Mouse (Mus musculus) testis, adult 2 months (tissue): ENCODE data around the gene Bahcc1. TPM values are rescaled to one million over a fixed set of nuclear protein-coding genes. Genes with fewer than 3 reads are reported as not detected.

Experiments used
- H3K27ac ChIP-seq: fragments of 200-500 bp; 2 replicates; pipeline ENCODE4 v1.5.1; 2012; ENCODE audit warnings: low read depth, low read length; ENCODE audit not compliant: control insufficient read depth, insufficient read depth
- H3K27me3 ChIP-seq: fragments of 200-500 bp; 2 replicates; pipeline ENCODE4 v1.6.1; 2012; ENCODE audit warnings: mild to moderate bottlenecking, low read length, moderate library complexity; ENCODE audit not compliant: control insufficient read depth, insufficient read depth
- H3K36me3 ChIP-seq: fragments of 200-500 bp; 2 replicates; pipeline ENCODE4 v1.6.1; 2012; ENCODE audit warnings: mild to moderate bottlenecking, low read length; ENCODE audit not compliant: control insufficient read depth, insufficient read depth
- H3K4me1 ChIP-seq: fragments of 200-500 bp; 2 replicates; pipeline ENCODE4 v1.6.1; 2012; ENCODE audit warnings: low read length; ENCODE audit not compliant: control insufficient read depth, insufficient read depth
- H3K4me3 ChIP-seq: fragments of 200-500 bp; 2 replicates; pipeline ENCODE4 v1.5.1; 2012; ENCODE audit warnings: low read depth, mild to moderate bottlenecking, low read length, moderate library complexity, mixed read lengths; ENCODE audit not compliant: control insufficient read depth
- CTCF ChIP-seq: fragments of 200-500 bp; IDR thresholded peaks from 2 replicates; pipeline ENCODE4 v1.5.1; 2012; ENCODE audit warnings: low read depth, mild to moderate bottlenecking, inconsistent platforms, low read length, moderate library complexity; ENCODE audit not compliant: control insufficient read depth, insufficient read depth, insufficient replicate concordance
- POLR2A ChIP-seq: fragments of 200-500 bp; IDR thresholded peaks from 2 replicates; pipeline ENCODE4 v1.6.1; 2012; ENCODE audit warnings: low read depth, mild to moderate bottlenecking, inconsistent platforms, low read length, moderate library complexity; ENCODE audit not compliant: control insufficient read depth
- polyA plus RNA-seq: library from polyadenylated mRNA; depleted of rRNA; stranded (reverse); fragments of >200 nt; gene quantifications from 2 replicates; pipeline ENCODE4 v1.2.3, GENCODE M21; 2012

The Bahcc1 gene
- polyA plus RNA-seq, 1 experiment, result 2.9 TPM

- TF ChIP-seq POLR2A, result no peak
- no peak overlapping the region for H3K4me3 ChIP-seq
- H3K4me1 ChIP-seq, result peaks cover 16% of the 10 kb centered on the region
- H3K27ac ChIP-seq, result no peak overlapping the region
- no peaks in the 10 kb centered on the region for H3K36me3 ChIP-seq
- no peaks in the 10 kb centered on the region for H3K27me3 ChIP-seq
These were observed 10.2 kb upstream of the Bahcc1 start for GRCm38 (mm10) chr11:120222425-120223104.

- H3K36me3 ChIP-seq, result no peaks in the 10 kb centered on the region
- no peak overlapping the region for H3K27ac ChIP-seq
- H3K4me3 ChIP-seq, result no peak overlapping the region
- TF ChIP-seq POLR2A, result no peak
- no peak for TF ChIP-seq CTCF
- no peaks in the 10 kb centered on the region for H3K27me3 ChIP-seq
- H3K4me1 ChIP-seq, result peaks cover 16% of the 10 kb centered on the region
These were observed 8.9 kb upstream of the Bahcc1 start for GRCm38 (mm10) chr11:120223586-120224487.

- TF ChIP-seq POLR2A (no peak), CTCF (no peak)
- no peak overlapping the region for H3K27ac ChIP-seq
- peaks cover 16% of the 10 kb centered on the region for H3K4me1 ChIP-seq
- no peaks in the 10 kb centered on the region for H3K36me3 ChIP-seq
- H3K4me3 ChIP-seq, result no peak overlapping the region
- H3K27me3 ChIP-seq, result no peaks in the 10 kb centered on the region
These were observed 8.1 kb upstream of the Bahcc1 start for GRCm38 (mm10) chr11:120224488-120225255.

- TF ChIP-seq POLR2A, result no peak
- no peak for TF ChIP-seq CTCF
- Histone ChIP-seq H3K4me3 (no peak overlapping the region), H3K4me1 (peaks cover 24% of the 10 kb centered on the region), H3K27me3 (no peaks in the 10 kb centered on the region), H3K36me3 (no peaks in the 10 kb centered on the region), H3K27ac (no peak overlapping the region)
These were observed 7.2 kb upstream of the Bahcc1 start for GRCm38 (mm10) chr11:120225256-120226195.

GRCm38 (mm10) chr11:120226421-120227280, 6.1 kb upstream of the Bahcc1 start:
- no peak overlapping the region for H3K4me3 ChIP-seq
- no peak overlapping the region for H3K27ac ChIP-seq
- H3K27me3 ChIP-seq, result no peaks in the 10 kb centered on the region
- H3K36me3 ChIP-seq, result no peaks in the 10 kb centered on the region
- peaks cover 25% of the 10 kb centered on the region for H3K4me1 ChIP-seq
- TF ChIP-seq POLR2A (no peak), CTCF (no peak)

GRCm38 (mm10) chr11:120227571-120228051, 5.1 kb upstream of the Bahcc1 start:
- H3K27ac ChIP-seq, result no peak overlapping the region
- TF ChIP-seq POLR2A, result no peak
- TF ChIP-seq CTCF, result no peak
- H3K36me3 ChIP-seq, result no peaks in the 10 kb centered on the region
- H3K4me3 ChIP-seq, result no peak overlapping the region
- H3K4me1 ChIP-seq, result peaks cover 30% of the 10 kb centered on the region
- no peaks in the 10 kb centered on the region for H3K27me3 ChIP-seq
